Mouse (Mus musculus) kidney, adult 2 months (tissue): Measurements from ENCODE around the gene Casp2.

ENCODE experiments used
- CTCF ChIP-seq: fragments of 200-500 bp; conservative IDR thresholded peaks from 2 replicates; pipeline ENCODE4 v1.5.1; 2011; ENCODE audit warnings: low read depth, mild to moderate bottlenecking, control low read depth, low read length, moderate library complexity, mixed read lengths; ENCODE audit not compliant: insufficient read depth, insufficient read length
- POLR2A ChIP-seq: fragments of 200-500 bp; IDR thresholded peaks from one replicate; pipeline ENCODE4 v1.6.1; 2011; ENCODE audit warnings: low read depth, low read length, control low read depth

- TF ChIP-seq POLR2A (no peak), CTCF (peak; percentile 87)
These were observed 7.4 kb upstream of the Casp2 start for GRCm38 (mm10) chr6:42257303-42257863.
